Mouse (Mus musculus) cortical plate, adult 2 months (tissue): ENCODE data around the gene Setd3.

ENCODE experiments used
- CTCF ChIP-seq: fragments of 200-500 bp; IDR thresholded peaks from 2 replicates; pipeline ENCODE4 v1.5.1; 2011; ENCODE audit warnings: mild to moderate bottlenecking, control low read depth, low read length; ENCODE audit not compliant: insufficient read depth; ENCODE audit errors: extremely low read depth
- POLR2A ChIP-seq: fragments of 200-500 bp; IDR thresholded peaks from 2 replicates; pipeline ENCODE4 v1.6.1; 2011; ENCODE audit warnings: mild to moderate bottlenecking, low read length, control low read depth; ENCODE audit not compliant: insufficient read depth; ENCODE audit errors: extremely low read depth

DNA sequence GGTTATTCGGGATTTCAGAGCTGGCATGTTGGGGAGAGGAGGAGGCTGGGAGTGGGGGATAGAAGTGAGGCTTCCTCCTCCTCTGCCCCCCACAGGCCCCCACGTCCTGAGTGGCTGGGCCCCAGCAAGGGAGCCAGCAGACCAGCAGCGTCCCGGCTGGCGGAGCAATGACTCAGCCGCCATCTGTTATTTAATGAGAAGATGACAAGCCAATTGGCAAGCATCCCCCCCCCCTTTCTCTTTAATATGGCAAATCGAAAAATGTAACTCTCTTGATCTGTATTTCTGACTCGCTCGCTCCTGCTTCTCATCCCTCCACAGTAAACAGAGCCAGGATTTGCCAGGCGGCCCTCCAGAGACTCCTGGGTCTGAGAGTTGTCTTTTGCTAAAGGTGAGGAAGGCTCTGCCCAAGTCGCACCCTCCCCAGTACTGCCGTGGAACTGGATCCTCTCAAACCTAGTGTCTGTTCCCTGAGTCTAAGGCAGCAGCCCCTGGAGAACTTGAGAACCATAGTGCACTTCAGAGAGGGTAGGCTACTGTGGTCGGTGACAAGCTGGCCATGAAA is 111.2 kb downstream of the Setd3 start:
- TF ChIP-seq CTCF = no peak
- no peak for TF ChIP-seq POLR2A
